Mouse (Mus musculus) MEL (cell line): ENCODE measurements around the gene Lrba.

ENCODE experiments used
- CTCF ChIP-seq, 3 experiments: IDR thresholded peaks in 2 of 3; conservative IDR thresholded peaks in 1 of 3; 2 replicates each; pipeline ENCODE4 v1.5.1; 2011 to 2012; ENCODE audit warnings: low read length in 3 of 3, low read depth in 2 of 3, mild to moderate bottlenecking in 2 of 3, improper control_type of control experiment in 1 of 3, inconsistent platforms in 1 of 3, mixed read lengths in 1 of 3, moderate library complexity in 1 of 3; ENCODE audit not compliant: control insufficient read depth in 1 of 3, insufficient read depth in 1 of 3, poor library complexity in 1 of 3, severe bottlenecking in 1 of 3
- E2F4 ChIP-seq: IDR thresholded peaks from 2 replicates; pipeline ENCODE4 v1.6.1; 2011; ENCODE audit warnings: low read depth, low read length, improper control_type of control experiment, borderline replicate concordance
- GATA1 ChIP-seq: IDR thresholded peaks from 2 replicates; pipeline ENCODE4 v1.6.1; 2011; ENCODE audit warnings: low read depth, low read length, improper control_type of control experiment

DNA sequence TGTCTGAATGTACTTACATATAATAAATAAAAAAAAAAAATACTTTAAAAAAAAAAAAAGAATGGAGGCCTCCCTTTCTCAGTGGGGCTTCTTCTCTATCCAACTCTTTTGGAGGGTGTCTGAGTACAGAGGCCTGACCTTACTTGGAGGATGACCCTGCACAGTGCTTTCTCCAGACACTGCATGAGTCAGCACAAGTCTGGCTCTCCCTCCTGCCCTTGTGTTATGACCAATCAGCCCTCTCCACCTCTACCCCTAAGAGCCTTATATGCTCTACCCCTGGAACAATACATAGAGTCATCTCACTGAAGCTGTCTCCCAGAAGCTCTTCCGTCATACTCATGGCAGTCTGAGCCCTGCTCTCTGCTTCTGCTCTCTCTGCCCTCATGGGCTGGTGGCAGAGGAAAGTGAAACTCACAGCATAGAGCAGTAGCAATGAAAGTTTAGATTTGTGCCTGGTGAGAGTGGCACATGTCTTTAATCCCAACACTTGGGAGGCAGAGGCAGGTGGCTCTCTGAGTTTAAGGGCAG is 22.8 kb upstream of the Lrba start:
- TF ChIP-seq E2F4, result no peak
- TF ChIP-seq GATA1, result no peak
- no peak for TF ChIP-seq CTCF (IDR thresholded peaks at IDR 0.05 in 2 of 3, conservative IDR thresholded peaks at IDR 0.05 in 1 of 3; ENCODE audit: control insufficient read depth in 1 of 3, insufficient read depth in 1 of 3, low read depth in 2 of 3, low read length in 3 of 3, poor library complexity in 1 of 3, severe bottlenecking in 1 of 3)
